Mouse (Mus musculus): Measurements from ENCODE around the gene Vps37b. TPM values are rescaled to one million over a fixed set of nuclear protein-coding genes. Genes with fewer than 3 reads are reported as not detected.

The Vps37b gene
- total RNA-seq, 1 experiment from 2014 or later, result 75.2 TPM

- no peak for DNase-seq
Measured at GRCm38 (mm10) chr5:124001274-124001673, 30.8 kb downstream of the Vps37b start.

GRCm38 (mm10) chr5:124000824-124001223 is 31.2 kb downstream of the Vps37b start:
- DNase-seq, result peak; percentile 90

- DNase-seq, result no peak
Measured at GRCm38 (mm10) chr5:123998370-123998769, 33.7 kb downstream of the Vps37b start.

- DNase-seq, result no peak
Measured at GRCm38 (mm10) chr5:123997811-123998210, 34.3 kb downstream of the Vps37b start.

- no peak for DNase-seq
Measured at GRCm38 (mm10) chr5:123997211-123997751, 34.8 kb downstream of the Vps37b start.

- no peak for DNase-seq
Measured at GRCm38 (mm10) chr5:123996695-123997094, 35.4 kb downstream of the Vps37b start.

GRCm38 (mm10) chr5:123996194-123996593 is 35.9 kb downstream of the Vps37b start:
- DNase-seq, result no peak

GRCm38 (mm10) chr5:123995388-123995787 is 36.7 kb downstream of the Vps37b start:
- no peak for DNase-seq

GRCm38 (mm10) chr5:123994468-123994867 is 37.6 kb downstream of the Vps37b start:
- no peak for DNase-seq

GRCm38 (mm10) chr5:123993263-123994036 is 38.6 kb downstream of the Vps37b start:
- no peak for DNase-seq

GRCm38 (mm10) chr5:123992794-123993193 is 39.3 kb downstream of the Vps37b start:
- DNase-seq, result peak; percentile 86

- DNase-seq, result no peak
Measured at GRCm38 (mm10) chr5:123992193-123992637, 39.9 kb downstream of the Vps37b start.

- DNase-seq, result no peak
Measured at GRCm38 (mm10) chr5:123991321-123991720, 40.7 kb downstream of the Vps37b start.

- DNase-seq, result no peak
Measured at GRCm38 (mm10) chr5:123989941-123990885, 41.9 kb downstream of the Vps37b start.

- no peak for DNase-seq
Measured at GRCm38 (mm10) chr5:123987511-123987910, 44.6 kb downstream of the Vps37b start.

GRCm38 (mm10) chr5:123986925-123987324 is 45.1 kb downstream of the Vps37b start:
- no peak for DNase-seq

GRCm38 (mm10) chr5:123985434-123985833 is 46.6 kb downstream of the Vps37b start:
- no peak for DNase-seq

GRCm38 (mm10) chr5:123982838-123983237 is 49.2 kb downstream of the Vps37b start:
- DNase-seq, result no peak

- DNase-seq, result no peak
Measured at GRCm38 (mm10) chr5:123981250-123981554, 50.9 kb downstream of the Vps37b start.

- DNase-seq, result no peak
Measured at GRCm38 (mm10) chr5:123980521-123981249, 51.4 kb downstream of the Vps37b start.

GRCm38 (mm10) chr5:123979980-123980369 is 52.1 kb downstream of the Vps37b start:
- DNase-seq, result no peak
